Comparison of ENCODE assay signal across 8 mouse cellular contexts in genomic region chr13:91636814-91637213, GRCm38 (mm10).
DNase-seq lines count a peak whose midpoint lies in the region; ATAC-seq and TF ChIP-seq lines count a peak whose summit lies in the region.

No protein-coding gene starts in this region.

- H3K36me3 ChIP-seq in hindbrain, embryonic 16.5 days (ENCODE audit: control insufficient read depth, insufficient read depth, low read length) = no peaks in the 10 kb centered on the region

- no peak overlapping the region for H3K4me3 ChIP-seq in cerebellum, adult 2 months (replicated peaks; ENCODE audit: insufficient read depth, low read depth, low read length)
- H3K4me3 ChIP-seq in hindbrain, embryonic 16.5 days (ENCODE audit: low read length) = no peak overlapping the region

- peak; percentile 91 for DNase-seq in NIH3T3 (ENCODE audit: low read depth)
- peak; percentile 72 to 79 for DNase-seq in cerebellum, adult 2 months
- DNase-seq in forelimb bud, embryonic 11.5 days (ENCODE audit: low read depth, low spot score) = peak; percentile 84
- DNase-seq in layer of hippocampus, postnatal 36 days = peak; percentile 66 to 72
- DNase-seq in lung, postnatal 36 days = peak; percentile 93
- DNase-seq in right cerebral cortex, adult 18-20 months = peak; percentile 77
- DNase-seq in urinary bladder, postnatal 25 days (ENCODE audit: low spot score) = peak; percentile 75

- TF ChIP-seq POLR2A in cerebellum, adult 2 months (IDR thresholded peaks at IDR 0.05; ENCODE audit: borderline replicate concordance, insufficient read depth, low read length) = no peak

- no peaks in the 10 kb centered on the region for H3K9me3 ChIP-seq in hindbrain, embryonic 16.5 days (ENCODE audit: control insufficient read depth, low read length)

- ATAC-seq in hindbrain, embryonic 16.5 days = peak; percentile 83

- 19% methylated on average over 5 of the region's 5 CpGs for WGBS in cerebellum, adult 2 months
- WGBS in hindbrain, embryonic 16.5 days = 21% methylated on average over 5 of the region's 5 CpGs

- no peaks in the 10 kb centered on the region for H3K27me3 ChIP-seq in cerebellum, adult 2 months (ENCODE audit: control insufficient read depth, insufficient read depth, low read length)
- no peaks in the 10 kb centered on the region for H3K27me3 ChIP-seq in hindbrain, embryonic 16.5 days (replicated peaks; ENCODE audit: control insufficient read depth, insufficient read depth, low read length)

- no peaks in the 10 kb centered on the region for H3K4me1 ChIP-seq in cerebellum, adult 2 months (ENCODE audit: control insufficient read depth, insufficient read depth, low read length)
- no peaks in the 10 kb centered on the region for H3K4me1 ChIP-seq in hindbrain, embryonic 16.5 days (ENCODE audit: control insufficient read depth, insufficient read depth, low read depth, low read length)

- H3K4me2 ChIP-seq in hindbrain, embryonic 16.5 days (ENCODE audit: low read length) = no peak overlapping the region

- no peak overlapping the region for H3K9ac ChIP-seq in hindbrain, embryonic 16.5 days (ENCODE audit: low read depth, low read length)

- no peak overlapping the region for H3K27ac ChIP-seq in cerebellum, adult 2 months (ENCODE audit: insufficient read depth, low read length)
- H3K27ac ChIP-seq in hindbrain, embryonic 16.5 days (ENCODE audit: low read depth, low read length) = no peak overlapping the region

- peak; percentile 92 for TF ChIP-seq CTCF in cerebellum, adult 2 months (IDR thresholded peaks at IDR 0.05; ENCODE audit: borderline replicate concordance, insufficient read depth, low read depth, low read length)
